Mouse (Mus musculus): ENCODE results near the gene Sfrp5.
A peak's percentile ranks its signal among the peaks of the same experiment; 100 is the strongest.

Sfrp5 gene

GRCm38 (mm10) chr19:42201696-42202381, at the start of gene Sfrp5:
Sfrp5 (minus strand) TSS chr19:42202252.
- no peak for DNase-seq (ENCODE audit: low spot score)

GRCm38 (mm10) chr19:42249976-42250914, 48.2 kb upstream of the Sfrp5 start:
- no peak for DNase-seq (ENCODE audit: low spot score)

GRCm38 (mm10) chr19:42247519-42247918, 45.5 kb upstream of the Sfrp5 start, which contains the start of gene Golga7b:
Golga7b (plus strand) TSS chr19:42247574.
- DNase-seq (ENCODE audit: low spot score), result no peak

GRCm38 (mm10) chr19:42246626-42247025, 44.6 kb upstream of the Sfrp5 start:
- no peak for DNase-seq (ENCODE audit: low spot score)

- DNase-seq (ENCODE audit: low spot score), result no peak
Observed at GRCm38 (mm10) chr19:42243401-42243800, 41.3 kb upstream of the Sfrp5 start.

GRCm38 (mm10) chr19:42240881-42241280, 38.8 kb upstream of the Sfrp5 start:
- no peak for DNase-seq (ENCODE audit: low spot score)

- DNase-seq (ENCODE audit: low spot score), result no peak
Observed at GRCm38 (mm10) chr19:42238341-42238715, 36.3 kb upstream of the Sfrp5 start.

- DNase-seq (ENCODE audit: low spot score), result no peak
Observed at GRCm38 (mm10) chr19:42237602-42238340, 35.7 kb upstream of the Sfrp5 start.

GRCm38 (mm10) chr19:42230986-42231385, 28.9 kb upstream of the Sfrp5 start:
- DNase-seq (ENCODE audit: low spot score), result no peak

GRCm38 (mm10) chr19:42230288-42230568, 28.2 kb upstream of the Sfrp5 start:
- DNase-seq (ENCODE audit: low spot score), result peak; percentile 64

GRCm38 (mm10) chr19:42229499-42230287, 27.6 kb upstream of the Sfrp5 start:
- no peak for DNase-seq (ENCODE audit: low spot score)

GRCm38 (mm10) chr19:42226451-42226850, 24.4 kb upstream of the Sfrp5 start:
- DNase-seq (ENCODE audit: low spot score), result no peak

GRCm38 (mm10) chr19:42217374-42217763, 15.3 kb upstream of the Sfrp5 start:
- DNase-seq (ENCODE audit: low spot score), result no peak

GRCm38 (mm10) chr19:42216699-42217373, 14.8 kb upstream of the Sfrp5 start:
- DNase-seq (ENCODE audit: low spot score), result no peak

GRCm38 (mm10) chr19:42214601-42215000, 12.5 kb upstream of the Sfrp5 start:
- no peak for DNase-seq (ENCODE audit: low spot score)

GRCm38 (mm10) chr19:42211936-42212335, 9.9 kb upstream of the Sfrp5 start:
- DNase-seq (ENCODE audit: low spot score), result no peak

- no peak for DNase-seq (ENCODE audit: low spot score)
Observed at GRCm38 (mm10) chr19:42209976-42210375, 7.9 kb upstream of the Sfrp5 start.

GRCm38 (mm10) chr19:42209485-42209884, 7.4 kb upstream of the Sfrp5 start:
- DNase-seq (ENCODE audit: low spot score), result no peak

GRCm38 (mm10) chr19:42205201-42205600, 3.1 kb upstream of the Sfrp5 start:
- DNase-seq (ENCODE audit: low spot score), result no peak

- DNase-seq (ENCODE audit: low spot score), result no peak
Observed at GRCm38 (mm10) chr19:42204306-42204705, 2.3 kb upstream of the Sfrp5 start.

GRCm38 (mm10) chr19:42202467-42202866, 415 bp upstream of the Sfrp5 start:
- DNase-seq (ENCODE audit: low spot score), result no peak
